Mouse (Mus musculus): ENCODE data around the gene 9130230L23Rik.
"Not testable (repeated sequence)": the region's sequence is repeated elsewhere in the genome, so short reads cannot be mapped to it uniquely, and the experiment has no call there.

Gene 9130230L23Rik

GRCm38 (mm10) chr5:66005041-66005678, 1.1 kb upstream of the 9130230L23Rik start:
- DNase-seq (ENCODE audit: low read depth, low spot score), result no peak

GRCm38 (mm10) chr5:66001232-66001631, 2.9 kb downstream of the 9130230L23Rik start:
- no peak for DNase-seq (ENCODE audit: low read depth, low spot score)

DNA sequence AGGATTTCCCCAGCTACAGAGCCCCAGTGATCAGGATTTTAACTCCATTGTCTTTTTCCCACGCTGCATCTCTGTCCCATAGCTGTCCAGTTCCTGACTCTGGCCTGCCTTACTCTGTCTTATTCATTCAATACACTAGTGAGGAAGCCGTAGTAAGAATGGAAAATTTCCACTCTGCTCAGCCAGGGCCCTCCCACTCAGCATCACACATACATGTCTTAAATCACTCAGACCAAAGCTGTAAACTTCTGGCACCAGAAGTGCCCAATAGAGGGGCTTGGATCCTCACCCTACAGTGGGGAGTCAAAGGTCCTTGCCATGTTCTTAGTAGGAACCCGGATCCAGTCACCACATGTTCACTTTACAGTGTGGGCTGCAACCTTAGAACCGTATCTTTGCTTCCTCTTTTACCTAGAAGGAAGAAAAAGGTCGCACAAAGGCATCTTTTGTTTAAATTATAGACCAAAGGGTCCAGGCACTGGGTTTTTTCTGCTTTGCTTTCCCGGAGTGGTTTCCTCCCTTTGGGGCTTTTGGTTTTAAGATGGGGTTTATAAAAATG, 3.4 kb downstream of the 9130230L23Rik start:
- no peak for DNase-seq (ENCODE audit: low read depth, low spot score)

DNA sequence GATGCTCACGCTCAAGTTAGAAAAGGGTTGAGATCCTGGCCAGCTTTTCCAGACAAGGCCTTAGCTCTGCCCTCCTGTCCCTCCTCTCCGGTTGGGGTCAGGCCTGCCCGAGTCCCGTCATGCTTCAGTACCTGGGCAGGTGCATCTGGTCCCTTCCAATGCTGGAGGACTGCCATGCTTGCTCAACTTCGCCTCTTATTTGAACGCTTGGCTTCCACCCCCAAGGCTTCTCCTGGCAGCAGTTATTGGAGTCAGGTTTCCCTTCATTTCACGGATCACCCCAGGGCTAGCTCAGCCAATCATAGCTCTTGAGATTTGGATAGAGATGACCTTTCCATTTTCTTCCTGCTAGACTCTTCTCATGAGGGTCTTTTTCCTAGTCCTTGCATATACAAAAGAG, 4.0 kb downstream of the 9130230L23Rik start:
- DNase-seq (ENCODE audit: low read depth, low spot score), result no peak

DNA sequence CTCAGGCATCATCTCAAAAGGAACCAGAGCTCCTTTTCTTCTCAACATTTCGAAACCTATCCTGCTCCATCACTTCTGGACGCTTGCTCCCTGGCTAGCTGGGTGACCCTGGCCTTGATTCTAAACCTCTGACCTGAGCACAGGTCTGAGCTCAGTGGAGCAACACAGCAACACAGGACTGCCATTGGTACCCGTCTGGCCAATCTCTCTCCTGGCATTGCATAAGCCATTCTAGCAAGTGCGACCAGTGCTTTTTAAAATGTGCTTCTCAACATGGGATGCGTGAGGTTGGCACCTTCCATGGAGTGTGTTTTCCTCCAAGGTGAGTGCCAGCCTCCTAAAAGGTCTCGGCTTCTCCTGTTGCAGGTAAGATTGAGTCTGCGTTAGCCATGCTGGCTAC, 5.0 kb downstream of the 9130230L23Rik start:
- no peak for DNase-seq (ENCODE audit: low read depth, low spot score)

- no peak for DNase-seq (ENCODE audit: low read depth, low spot score)
These were observed 6.3 kb downstream of the 9130230L23Rik start for GRCm38 (mm10) chr5:65997813-65998212.

DNA sequence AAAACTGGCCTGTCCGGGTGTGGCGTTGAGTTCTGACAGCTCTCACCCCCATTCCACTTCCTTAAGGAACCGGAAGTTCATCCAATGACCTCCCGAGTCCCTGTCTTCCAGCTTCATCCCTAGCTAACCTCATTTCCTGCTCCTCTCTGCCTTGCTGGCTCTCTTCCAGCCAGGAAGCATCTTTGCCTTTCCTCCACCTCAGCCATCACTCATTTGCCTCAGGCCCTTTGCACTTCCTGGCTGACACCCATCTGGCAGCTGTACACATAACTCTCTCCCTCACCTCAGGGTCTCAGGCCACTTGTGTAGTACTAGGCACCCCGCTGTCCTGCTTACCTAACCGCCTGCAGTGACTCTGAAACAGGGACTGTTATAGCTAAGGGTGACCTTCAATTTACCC, 9.4 kb downstream of the 9130230L23Rik start:
- DNase-seq (ENCODE audit: low read depth, low spot score), result no peak

DNA sequence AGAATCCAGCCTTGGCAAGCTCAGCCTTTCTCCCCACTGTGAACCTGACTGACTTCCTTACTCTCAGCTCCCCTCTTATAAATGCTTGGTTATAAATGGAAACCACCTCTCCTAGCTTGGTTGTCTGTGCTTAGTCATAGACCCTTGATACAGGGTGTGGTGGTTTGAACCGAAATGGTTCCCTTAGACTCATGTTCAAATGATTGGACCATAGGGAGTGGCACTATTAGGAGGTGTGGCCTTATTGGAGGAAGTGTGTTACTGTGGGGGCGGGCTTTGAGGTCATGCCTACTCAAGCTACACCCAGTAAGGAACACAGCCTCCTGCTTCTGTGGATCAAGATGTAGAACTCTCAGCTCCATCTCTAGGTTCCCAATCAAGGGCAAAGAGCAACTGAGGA, 12.9 kb downstream of the 9130230L23Rik start:
- no peak for DNase-seq (ENCODE audit: low read depth, low spot score)

GRCm38 (mm10) chr5:65987004-65987403, 17.1 kb downstream of the 9130230L23Rik start:
- DNase-seq (ENCODE audit: low read depth, low spot score), result not testable (repeated sequence)

- DNase-seq (ENCODE audit: low read depth, low spot score), result no peak
These were observed 17.7 kb downstream of the 9130230L23Rik start for GRCm38 (mm10) chr5:65986426-65986825.

DNA sequence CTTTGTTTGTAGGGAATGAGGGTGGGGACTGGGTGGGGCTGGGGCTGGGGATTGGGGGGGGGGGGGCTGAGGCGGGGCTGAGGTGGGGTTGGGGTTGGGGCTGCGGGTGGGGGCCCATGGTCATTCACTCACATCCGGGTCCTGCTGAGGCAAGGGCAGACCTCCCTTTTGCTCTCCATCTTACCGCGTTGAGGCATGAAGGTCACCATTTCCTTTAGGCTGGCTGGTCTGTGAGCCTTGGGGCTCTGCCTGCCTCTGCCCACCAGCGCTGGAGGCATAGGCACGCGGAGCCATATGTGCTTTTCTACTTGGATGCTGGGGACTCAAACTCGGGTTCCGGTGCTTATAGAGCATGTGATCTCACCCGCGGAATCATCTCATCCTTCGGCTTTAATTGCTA, 28.4 kb downstream of the 9130230L23Rik start:
- DNase-seq (ENCODE audit: low read depth, low spot score), result no peak

DNA sequence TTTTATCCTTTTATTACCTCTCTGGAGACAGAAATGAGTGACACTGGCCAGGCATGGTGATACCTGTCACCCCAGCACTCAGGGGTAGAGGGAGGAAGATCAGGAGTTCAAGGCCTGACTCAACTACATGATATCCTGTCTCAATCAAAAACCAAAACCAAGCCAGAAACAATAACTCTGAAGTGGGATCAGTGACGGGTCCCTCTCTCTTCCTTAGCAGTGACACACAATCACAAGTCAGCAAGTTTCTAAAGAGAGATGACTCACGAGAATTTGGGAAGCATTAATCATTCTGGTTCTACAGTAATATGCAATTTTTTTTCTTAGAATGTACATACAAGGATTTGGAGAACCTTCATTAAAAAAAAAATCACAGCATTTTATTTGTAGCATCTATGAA, 30.9 kb downstream of the 9130230L23Rik start:
- DNase-seq (ENCODE audit: low read depth, low spot score), result no peak

DNA sequence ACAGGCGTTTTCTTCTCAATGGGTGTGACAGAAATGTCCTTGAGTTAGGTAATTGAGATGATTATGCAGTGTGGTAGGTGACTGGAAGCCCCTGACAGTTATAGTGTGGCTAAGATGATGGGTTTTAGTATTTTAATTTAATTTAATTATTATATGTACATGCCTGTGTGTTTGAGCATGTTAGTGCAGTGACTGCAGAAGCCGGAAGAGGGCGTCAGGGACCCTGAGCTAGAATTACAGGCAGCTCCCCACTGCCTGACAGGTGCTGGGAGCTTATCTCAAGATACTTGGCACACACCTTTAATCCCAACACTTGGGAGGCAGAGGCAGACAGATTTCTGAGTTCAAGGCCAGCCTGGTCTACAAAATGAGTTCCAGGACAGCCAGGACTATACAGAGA, 36.1 kb downstream of the 9130230L23Rik start:
- DNase-seq (ENCODE audit: low read depth, low spot score), result no peak

- no peak for DNase-seq (ENCODE audit: low read depth, low spot score)
These were observed 37.0 kb downstream of the 9130230L23Rik start for GRCm38 (mm10) chr5:65967091-65967490.

GRCm38 (mm10) chr5:65965771-65966279, 38.3 kb downstream of the 9130230L23Rik start:
- DNase-seq (ENCODE audit: low read depth, low spot score), result no peak

DNA sequence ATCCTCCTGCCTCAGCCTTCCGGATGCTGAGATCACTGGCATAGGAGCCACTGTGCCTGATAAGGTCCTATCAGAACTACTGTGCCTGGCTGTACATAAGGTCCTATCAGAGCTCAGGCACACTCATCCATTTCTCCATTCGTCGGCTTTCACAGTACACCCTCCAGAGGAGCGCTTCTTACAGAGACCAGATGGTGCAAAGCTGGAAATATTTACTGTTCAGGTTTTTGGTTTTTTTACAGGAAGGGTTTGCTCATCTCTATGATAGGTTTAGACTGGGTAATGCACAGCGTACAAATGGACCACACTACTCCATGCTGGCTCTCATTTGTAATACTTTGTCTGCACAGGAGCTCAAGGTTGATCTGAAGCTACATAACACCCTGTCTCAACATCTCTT, 40.8 kb downstream of the 9130230L23Rik start:
- no peak for DNase-seq (ENCODE audit: low read depth, low spot score)

DNA sequence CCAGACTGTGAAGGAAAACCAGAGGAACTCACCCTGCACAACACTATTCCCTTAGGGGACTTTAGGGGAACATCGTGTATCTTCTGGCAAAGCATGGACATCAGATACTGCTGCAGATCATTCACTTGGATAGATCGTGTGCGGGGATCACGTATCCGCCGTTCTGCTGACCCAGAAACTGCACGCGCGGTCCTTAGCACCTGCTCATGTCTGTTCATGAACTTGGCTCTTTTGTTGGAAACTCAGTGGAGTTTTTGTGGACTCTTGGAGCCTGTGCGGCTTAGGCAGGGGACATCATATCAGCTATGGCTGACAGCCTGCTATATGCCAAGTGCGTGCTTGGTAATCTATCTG, 43.5 kb downstream of the 9130230L23Rik start:
- DNase-seq (ENCODE audit: low read depth, low spot score), result no peak

GRCm38 (mm10) chr5:65959893-65960596, 44.0 kb downstream of the 9130230L23Rik start:
- DNase-seq (ENCODE audit: low read depth, low spot score), result no peak

- no peak for DNase-seq (ENCODE audit: low read depth, low spot score)
These were observed 45.5 kb downstream of the 9130230L23Rik start for GRCm38 (mm10) chr5:65958597-65958996.

DNA sequence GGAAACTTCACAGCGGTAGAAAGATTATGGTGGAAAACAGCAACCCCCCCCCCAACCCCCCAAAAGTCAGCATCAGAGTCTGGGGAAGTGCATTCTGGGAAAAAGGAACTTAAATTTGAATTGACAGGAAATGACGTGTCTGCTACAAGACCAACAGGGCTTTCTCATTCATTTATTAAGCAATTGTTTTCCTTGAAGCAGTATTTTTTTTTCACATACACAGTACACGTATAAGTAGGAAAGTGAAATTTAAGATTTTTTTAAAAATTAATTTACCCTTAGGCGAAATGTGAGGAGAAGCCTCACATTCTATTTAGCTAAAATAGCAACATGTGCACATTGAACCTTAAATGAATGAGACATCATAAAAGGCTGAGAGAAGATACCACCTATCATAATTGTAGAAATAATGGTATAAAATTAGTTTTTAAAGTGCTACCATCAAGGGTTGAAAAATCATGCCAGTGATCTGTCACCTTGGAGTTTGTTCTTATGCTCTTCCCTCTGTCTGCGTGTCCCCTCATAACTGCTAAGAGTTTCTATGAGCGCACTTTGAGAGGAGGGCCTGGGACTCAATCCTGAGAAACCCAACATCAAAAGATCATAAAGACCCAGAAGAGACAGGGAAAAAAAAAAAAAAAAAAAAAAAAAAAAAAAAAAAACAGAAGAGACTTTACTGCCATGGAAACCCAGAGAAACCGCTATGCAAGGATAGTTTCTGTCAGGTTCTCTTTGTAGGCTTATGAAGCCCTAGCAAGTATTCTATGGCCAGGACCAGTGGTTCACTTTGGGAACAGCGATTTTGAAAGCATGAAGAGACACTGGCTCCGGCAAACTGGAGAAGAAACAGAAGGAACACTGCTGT, 47.7 kb downstream of the 9130230L23Rik start:
- no peak for DNase-seq (ENCODE audit: low read depth, low spot score)

- peak; percentile 39 for DNase-seq (ENCODE audit: low read depth, low spot score)
These were observed 48.5 kb downstream of the 9130230L23Rik start for GRCm38 (mm10) chr5:65955343-65956143.

All from retina, adult 2 months (tissue).